Mouse (Mus musculus) induced T-regulatory cell, adult 2 months (primary cell): ENCODE results near the gene Bcor.

Experiments
- DNase-seq: peaks from one replicate; pipeline ENCODE4 v3.0.0-alpha.2; 2012; ENCODE audit warnings: low read depth

Bcor gene

DNA sequence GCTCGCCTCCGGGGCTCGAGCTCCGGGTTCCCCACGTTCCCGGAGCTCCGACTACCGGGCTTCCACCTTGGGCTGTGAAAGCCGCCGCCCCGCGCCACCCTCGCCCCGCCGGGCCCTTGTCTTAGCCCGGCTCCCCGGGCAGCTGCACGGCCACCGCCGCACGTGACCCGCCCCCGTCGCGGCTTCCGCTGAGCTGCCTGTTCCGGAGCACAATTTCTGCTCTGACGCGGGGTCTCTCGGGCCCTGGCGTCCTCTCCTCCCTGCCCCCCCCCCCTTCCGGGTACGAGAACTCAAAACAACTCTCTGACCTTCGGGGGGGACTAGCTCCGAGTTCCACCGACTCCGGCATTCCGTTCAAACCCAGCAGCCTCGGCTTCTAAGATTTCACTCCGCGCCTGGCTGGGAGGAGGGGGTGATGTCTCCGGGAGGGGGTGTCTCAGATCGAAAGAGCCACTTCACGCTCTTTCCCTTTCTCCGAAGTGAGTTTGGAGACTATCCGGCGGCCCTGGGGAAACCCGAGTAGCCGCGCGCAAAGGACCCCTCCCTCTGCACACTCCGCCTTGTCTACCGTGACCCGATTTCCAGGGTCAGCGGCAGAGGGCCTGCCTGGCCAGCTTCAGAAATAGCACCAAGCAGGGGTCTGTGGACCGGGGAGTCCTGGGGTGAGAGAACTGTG is at the start of gene Bcor:
Bcor (minus strand) TSS at position 375 of the 676 bp plus-strand sequence.
- DNase-seq = peak; percentile 77

DNA sequence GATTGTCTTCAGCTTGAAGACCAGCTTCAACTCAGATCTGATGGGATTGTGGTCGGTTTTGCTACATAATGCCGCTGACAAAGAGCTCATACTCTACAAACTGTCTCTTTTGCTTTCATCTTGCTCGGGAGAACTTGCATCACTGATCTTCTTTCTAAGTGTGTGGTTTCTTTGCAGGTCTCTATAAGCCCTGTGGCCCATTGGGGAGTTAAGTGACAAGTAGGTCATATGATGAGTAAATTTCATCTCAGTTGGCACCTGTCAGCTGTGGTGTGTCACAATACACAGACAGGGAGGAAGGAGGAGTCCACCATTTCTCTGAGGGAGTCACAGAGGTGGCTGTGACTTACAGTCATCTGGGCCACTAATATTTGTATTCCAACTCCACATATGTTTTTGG is 42.8 kb upstream of the Bcor start:
- DNase-seq = no peak

DNA sequence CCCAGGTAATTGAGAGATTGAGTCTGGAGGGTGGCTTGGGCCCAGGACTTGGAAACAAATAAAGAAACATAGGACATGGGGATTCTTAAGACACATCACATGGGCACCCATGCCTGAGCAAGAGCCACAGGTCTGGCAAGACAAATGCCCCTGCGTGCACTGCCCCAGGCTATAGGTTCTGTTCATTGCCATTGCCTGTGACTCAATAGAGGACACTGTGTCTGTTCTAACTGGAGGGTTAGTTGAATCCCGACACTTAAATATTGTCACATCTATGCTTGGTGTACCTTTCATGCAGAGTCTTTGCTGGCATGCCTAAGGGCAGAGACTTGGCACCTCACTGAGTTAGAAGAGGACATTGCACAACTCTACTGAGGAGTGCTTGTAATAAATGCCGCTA is 41.0 kb upstream of the Bcor start:
- no peak for DNase-seq

DNA sequence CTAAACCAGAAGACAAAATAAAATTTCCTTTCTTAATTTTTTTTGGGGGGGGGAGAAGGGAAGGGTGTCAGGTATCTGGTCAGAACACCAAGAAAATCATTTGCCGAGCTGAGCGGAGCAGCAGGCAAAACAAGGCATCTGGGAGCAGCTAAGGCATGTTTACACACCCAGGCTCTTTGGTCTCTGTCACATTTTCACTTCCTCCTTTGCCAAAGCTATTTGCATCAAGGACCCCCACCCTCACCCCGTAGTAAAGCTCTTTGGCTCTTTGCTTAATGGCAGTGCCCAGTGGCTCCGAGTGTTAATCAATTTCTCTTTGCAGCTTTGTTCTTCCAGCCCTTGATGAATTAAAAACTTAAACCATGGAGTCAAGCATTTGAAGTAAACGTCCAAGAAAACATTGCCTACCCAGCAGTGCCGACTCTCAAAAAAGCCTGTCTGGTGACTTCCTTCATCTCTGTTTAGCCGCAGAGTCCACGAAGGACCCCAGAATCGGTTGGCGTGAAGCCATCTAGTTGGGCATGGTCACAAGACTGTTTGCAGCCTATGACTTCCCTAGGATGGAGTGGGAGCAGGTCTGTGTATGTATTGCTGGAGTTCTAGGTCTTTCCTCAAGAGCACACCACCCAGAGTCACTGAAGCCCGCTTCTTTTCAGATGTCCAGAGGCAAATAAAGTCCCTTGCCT is 35.2 kb upstream of the Bcor start:
- no peak for DNase-seq

DNA sequence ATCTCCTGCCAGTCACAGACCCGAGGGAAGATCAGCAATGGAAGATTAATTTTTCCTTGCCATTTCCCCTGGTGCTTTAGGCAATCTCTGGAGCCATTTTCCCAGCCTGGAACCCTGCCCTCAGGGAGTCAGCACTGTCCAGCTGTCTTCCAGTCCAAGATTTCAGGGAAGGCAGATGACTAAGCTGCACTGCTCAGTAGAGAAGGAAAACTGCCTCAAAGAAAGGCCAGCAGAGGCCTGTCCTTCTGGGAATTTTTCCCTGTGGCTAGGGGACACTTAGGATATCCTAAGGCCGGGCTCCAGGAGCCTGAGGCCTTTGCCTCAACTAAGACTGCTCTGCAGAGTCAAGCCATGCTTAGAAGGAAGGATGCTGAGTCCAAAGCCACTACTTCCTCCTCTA is 32.2 kb upstream of the Bcor start:
- DNase-seq = no peak

DNA sequence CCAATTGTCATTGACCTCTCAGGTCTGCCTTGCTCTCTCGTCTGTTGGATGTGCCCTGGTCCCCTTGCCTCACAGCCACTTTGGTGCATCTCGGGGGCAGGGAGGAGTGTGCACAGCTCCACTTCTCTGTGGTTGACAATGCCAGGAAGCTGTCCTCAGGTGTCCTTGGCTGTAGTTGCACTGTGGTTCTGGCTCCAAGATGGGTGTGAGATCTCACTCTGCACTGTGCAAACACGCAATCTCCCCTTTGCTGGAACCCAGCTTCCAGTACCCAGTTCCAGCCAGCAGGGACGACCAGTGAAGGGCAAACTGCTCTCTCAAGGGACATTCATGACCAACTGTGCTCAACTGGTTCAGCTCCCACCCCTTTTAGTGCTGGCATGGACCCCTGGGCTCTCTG is 29.4 kb upstream of the Bcor start:
- no peak for DNase-seq

DNA sequence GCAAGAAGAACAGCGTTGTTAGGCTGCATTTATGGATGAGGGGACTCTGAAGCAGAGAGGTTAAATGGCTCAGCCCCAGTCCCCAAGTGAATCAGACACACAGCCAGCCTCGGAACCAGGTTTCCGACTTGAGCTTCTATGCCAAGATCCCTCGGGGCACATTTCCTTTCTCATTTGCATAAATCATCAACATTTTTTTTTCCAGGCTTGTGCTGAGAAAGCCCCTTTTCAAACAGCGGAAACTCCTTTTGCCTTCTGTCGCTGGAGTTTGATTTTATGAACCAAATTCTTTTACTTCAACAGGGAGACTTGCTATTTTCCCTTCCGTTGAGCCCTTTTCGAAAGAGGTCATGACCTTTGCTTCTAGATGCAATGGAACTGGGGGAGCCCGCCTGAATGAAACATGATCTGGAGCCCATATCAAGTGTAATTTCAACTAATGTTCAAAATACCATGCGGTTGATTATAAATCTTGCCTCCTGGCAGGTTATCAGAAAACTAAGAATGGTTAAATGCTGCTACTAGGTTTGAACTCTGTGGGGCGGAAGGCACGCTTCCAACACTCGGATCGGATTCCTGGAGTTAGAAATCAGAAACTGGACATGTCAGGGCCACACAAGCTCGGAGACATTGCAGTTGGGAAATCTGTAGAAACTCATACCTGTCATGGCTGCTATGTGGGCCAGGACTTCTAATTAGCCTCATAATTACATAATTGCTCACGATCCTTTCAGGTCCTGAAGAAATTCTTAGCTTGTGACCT is 15.2 kb upstream of the Bcor start:
- DNase-seq = peak; percentile 53

DNA sequence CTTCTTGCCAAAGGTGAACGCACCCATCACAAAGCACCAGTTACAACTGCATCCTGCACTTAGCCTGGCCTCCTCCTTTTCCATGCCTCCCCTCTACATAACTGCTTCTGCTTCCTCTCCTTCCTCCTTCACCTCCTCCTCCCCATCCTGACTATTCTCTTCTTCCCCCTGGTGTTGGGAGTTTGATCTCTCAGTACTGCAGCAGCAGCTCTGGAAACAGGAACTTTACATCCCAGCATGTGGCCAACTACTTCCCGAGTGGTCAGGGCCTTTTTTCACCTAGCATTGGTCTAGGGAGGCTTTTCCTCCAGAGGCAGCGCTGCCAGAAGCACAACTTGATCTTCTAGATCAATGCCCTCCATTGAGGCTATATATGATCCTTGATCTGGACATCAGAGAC is 10.0 kb upstream of the Bcor start:
- DNase-seq = no peak

DNA sequence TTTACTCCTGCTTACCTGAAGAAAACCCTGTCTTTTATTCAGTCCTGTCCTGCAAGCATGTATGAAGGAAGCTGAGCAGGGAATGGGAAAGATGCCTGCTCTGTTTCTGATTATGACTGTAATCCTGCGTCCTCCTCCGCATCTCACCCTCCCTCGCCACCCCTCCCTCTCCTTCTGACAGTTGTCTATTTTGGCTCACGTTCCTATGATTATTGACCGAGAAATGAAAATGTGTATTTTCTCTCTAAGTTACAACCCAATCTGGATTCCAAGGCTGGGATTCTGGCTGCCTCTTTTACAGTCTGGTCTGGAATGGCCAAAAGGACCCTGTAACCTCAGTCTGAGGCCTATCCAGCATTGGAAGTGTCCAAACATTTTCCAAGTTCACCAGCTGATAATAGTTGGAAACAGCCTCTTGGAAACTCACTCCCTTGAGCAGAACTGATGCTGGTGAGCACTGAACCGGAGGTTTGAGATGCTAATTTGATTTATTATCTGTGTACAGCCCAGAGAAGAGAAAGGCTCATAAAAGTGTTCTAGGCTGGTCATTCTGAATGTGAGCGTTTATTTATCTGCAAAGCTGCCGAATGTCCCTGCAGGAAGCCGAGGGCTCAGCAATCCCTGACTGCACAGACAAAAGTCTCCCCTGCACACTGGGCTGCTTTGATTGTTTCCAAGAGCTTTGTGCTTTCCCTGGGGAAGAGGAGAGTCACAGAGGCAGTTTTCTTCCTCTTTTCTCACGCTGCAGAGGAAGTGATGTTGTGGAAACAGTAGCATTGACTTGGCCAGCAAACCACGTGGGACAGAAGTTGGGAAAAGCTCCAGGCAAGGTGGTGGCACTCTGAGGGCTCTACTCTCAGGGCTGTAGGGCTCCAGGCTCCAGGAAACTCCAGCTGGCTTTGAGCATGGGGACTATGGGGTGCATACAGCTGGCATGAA is 4.7 kb upstream of the Bcor start:
- no peak for DNase-seq

DNA sequence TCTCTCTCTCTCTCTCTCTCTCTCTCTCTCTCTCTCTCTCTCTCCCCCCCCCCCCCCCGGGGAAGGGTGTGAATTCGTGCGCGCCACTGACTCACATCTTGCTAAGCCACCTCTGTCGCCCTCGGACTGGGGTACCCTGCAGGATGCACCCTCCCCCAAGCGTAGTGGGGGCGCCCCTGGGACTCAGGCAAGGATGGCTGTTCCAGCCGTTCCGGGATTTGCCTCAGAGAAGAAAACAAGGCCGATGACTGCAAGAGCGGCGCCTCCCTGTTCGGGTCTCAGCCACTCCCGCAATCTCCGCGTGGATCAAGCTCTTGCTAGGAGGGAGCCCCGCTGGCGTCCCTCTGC is 647 bp downstream of the Bcor start:
- peak; percentile 71 for DNase-seq

DNA sequence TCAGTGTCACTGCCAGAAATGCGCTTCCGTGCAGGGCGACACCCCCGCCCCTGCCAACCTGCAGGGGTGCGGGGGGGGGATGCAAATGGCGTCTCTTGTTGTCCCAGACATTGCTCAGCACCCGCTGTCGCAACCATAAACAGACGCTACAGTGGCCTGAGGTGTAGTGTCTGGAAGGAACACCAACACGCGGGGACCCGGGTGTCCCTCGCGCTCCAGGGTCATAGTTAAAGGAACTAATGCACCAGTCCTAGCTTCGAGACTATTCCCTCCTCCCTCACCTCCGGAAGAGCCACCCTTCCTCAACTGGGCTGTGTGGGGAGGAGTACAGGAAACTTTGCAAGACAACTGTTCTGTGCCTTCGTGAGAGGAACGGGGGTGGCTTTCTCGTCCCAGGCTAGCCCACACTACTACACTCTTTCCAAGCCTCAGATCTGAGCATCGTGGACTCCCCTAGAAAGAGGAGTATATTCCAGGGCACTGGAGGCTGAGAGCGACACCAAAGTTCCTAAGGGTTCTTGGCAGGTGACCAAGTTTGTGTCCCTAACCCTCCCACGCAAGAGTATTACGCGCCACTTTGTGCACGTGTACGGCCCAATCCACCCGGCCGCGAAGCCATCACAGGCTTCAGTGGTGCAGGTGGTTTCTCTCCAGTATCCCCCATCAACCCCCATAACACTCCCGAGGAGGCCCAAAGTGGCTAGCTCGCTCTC is 1.2 kb downstream of the Bcor start:
- DNase-seq = peak; percentile 87

DNA sequence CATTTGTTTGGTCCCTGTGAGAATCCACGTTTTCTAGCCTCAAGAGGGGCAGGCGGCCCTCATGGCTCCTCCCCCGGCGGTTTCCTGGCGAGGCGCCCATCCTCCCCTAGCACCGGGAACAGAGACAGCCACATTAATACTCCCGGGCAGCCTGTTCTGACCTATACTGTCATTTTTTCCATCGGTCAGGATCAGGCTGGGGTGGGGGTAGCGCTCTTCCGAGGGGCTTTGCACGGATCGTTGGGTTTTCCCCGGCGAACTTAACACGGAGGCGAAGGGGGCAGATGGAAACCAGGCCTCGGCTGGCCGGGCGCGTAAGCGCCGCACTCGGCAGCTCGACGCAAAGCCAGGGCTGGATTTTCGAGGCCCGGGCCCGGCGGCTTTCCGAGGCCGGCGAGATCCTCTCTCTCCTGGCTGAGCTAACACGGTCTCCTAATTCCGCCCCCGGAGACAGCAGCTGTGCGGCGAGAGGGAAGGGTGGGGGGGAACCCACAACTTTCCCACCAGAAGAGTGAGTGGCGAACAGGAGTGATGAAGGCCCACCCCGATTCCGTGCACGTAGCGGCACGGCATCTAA is 1.8 kb downstream of the Bcor start:
- peak; percentile 78 for DNase-seq

DNA sequence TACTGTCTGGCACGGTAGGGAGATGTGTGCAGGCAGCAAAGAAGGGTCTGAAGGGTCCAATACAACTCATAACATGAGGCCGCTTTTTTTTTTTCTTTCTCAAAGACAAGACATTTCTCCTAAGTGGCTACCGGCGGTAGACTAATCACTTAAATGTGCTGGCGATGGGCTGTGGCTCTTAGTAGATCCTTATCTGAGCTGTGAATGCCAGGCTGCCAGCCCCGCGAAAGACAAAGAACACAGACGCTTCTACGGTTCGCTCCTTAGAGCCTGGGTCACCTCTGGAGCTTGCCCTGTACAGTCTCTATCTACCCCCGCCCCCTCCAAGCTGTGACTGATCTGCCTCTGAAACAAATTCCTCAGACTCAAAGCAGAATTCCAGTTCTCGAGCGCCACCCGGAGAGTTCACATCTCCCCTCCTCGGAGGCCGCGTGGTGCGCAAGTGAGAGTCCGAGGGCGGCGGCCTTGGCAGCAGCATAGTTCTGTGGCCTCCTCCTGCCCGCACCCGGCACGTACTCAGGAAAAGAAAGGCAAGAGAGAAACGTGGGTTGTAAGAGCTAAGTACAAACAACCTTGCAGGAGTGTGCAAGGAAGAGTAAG is 2.7 kb downstream of the Bcor start:
- DNase-seq = peak; percentile 59

DNA sequence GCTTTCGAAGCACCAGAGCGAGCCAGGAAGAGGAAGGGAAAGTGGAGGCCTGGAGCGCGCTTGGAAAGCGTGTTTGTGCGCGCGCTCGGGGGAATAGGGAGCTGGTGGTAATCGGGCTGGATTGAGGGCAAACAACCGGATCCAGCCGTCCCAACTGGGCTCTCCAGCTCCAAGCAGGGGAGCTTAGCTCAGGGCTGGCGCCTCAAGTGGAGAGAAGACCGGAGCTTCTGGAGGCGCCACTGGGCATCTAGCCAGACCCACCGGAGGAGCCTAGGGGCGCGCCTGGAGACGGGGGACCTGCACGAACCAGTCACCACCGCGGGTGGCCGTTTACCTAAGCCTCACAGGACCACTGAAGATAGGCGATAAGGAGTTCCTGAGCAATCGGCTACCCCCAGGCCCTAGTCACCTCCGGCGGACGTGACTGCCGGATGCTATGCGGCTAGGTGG is 4.3 kb downstream of the Bcor start:
- peak; percentile 71 for DNase-seq

DNA sequence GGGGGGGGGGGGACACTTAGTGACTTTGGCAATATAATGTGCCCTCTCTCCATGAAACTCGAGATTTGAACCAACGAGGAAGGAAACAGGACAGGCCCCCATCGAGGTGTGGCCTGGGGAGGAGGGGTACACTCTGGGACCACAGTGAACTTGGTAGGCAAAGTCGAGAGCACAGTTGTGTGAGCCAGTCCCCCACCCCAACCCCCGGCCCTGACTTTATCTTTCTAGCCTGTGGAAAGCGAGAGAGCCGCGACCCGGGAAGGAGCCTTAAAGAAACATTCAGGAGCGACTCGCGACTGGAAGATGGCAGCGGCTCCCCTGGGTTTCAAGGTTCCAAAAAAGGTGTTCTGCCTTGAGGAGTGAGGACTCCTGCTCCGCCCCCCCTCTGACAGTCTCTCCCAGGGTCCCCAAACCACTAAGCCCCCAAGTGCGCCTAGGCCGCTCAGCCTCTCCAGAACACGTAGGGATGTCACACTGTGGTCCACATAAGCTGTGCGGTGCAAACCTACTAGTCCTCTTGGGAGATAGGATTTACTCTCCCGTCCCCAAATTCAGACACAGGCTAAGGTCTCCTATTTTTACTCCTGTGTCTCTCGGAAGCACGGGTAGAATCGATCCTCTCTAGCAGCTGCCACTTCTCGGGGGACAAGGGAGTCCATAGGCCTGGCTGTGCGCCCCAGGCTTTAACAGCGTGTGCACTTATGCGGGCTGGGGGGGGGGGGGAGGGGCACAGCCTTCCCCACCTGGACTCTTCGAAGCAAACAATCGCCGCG is 4.9 kb downstream of the Bcor start:
- no peak for DNase-seq

DNA sequence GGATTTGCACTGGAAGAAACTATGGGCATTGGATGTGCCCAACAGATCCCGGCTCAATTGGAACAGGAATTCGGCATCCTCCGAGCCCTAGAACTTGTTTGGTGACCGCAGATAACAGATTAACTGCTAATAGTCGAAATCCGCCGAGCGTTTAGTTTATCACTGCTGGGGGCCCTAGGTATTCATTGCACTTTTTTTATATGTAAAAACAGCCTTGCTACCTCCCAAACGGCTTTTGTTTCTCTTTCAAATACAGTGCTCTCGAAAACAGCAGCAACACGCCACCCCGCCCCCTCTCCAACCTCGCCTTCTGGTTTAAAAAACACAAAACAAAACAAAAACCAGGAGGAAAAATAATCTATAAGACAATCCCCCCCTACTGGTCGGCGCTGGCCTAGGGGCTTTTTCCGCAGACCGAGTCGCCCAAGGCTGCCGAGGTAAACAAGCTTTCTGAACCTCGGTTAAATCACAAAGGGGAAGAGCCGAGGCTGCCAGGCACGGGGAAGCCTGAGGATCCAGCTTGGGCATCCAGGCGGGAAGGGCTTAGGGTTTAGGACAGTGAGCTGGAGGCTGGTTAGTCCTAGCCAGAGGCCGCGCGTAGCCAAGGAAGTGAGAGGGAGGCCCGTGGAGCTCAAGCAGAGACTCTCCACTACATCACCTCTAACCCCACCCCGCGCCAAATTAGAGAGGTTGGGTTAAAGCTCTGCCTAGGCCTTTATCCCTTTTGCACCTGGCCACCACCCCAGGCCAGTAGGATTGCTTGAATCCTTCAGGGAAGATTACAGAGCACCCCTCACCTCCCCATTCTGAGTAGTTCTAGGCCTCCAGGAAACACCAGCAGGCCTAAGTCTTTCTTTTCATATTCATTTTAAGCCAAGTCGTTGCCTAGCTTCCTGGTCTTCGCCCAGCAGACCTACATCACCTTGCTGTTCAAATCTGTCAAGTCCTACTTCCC is 6.7 kb downstream of the Bcor start:
- peak; percentile 84 for DNase-seq

DNA sequence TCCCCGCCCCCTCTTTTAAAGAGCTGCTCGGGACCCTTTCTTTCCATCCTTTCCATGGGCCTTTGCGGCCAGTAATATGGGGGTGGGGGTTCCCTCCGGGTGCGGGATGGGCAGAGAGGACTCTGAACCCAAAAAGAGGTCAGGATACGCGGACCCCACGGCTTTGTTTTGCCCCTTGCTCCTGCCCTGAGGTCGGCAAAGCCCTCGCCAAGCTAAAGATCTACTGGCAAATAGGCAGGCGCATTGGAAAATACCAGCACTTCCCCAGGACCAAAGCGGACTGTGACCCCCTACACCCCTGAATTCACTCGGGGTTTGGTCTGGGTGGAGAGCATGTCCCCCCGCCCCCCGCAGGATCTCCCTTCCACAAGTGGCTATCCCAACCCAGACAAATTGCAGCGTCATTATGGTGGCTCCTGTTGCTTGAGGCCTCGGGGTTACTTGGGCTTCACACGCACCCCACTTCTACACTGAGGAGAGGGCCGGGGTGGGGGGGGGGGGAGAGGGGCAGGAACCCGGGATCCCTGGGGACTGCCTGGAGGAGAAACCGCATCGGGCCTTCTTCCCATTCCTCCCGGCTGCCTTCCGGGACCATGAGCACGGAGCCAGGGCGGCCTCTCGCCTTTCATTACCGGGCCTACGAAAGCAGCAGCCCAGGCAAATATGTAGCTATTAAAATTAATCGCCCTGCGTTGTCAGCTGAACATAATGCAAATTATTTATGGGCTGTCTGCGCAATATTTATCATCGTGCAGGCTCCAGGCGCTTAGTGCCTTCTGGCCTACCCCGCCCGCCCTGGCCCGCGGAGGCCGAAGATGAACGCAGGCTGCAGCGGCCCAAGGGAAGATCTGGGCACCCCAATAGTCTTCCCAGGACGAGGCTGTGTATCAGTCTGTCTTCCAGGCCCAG is 7.9 kb downstream of the Bcor start:
- DNase-seq = no peak
